Mouse (Mus musculus) kidney, embryonic 14.5 days (tissue): Measurements from ENCODE around the gene Ei24. TPM values are rescaled to one million over a fixed set of nuclear protein-coding genes. Genes with fewer than 3 reads are reported as not detected.

Experiments
- ATAC-seq: fragments of 200-750 bp; cut with Nextera tagmentation; 2 replicates; pipeline ENCODE4 v1.8.0; 2017; ENCODE audit warnings: moderate number of reproducible peaks, mild to moderate bottlenecking, moderate TSS enrichment, moderate library complexity; ENCODE audit not compliant: low FRiP score, low TSS enrichment
- H3K27ac ChIP-seq: fragments of 300-500 bp; sonication (generic); 2 replicates; pipeline ENCODE4 v1.5.1; 2014; ENCODE audit warnings: low read depth, mild to moderate bottlenecking, low read length, moderate library complexity, mixed read lengths
- H3K27me3 ChIP-seq: fragments of 300-500 bp; sonication (generic); 2 replicates; pipeline ENCODE4 v1.6.1; 2014; ENCODE audit warnings: mild to moderate bottlenecking, low read length; ENCODE audit not compliant: control insufficient read depth, insufficient read depth
- H3K36me3 ChIP-seq: fragments of 300-500 bp; sonication (generic); 2 replicates; pipeline ENCODE4 v1.6.1; 2014; ENCODE audit warnings: low read length, mixed read lengths; ENCODE audit not compliant: control insufficient read depth, insufficient read depth
- H3K4me1 ChIP-seq: fragments of 300-500 bp; sonication (generic); 2 replicates; pipeline ENCODE4 v1.6.1; 2014; ENCODE audit warnings: low read length, mixed read lengths; ENCODE audit not compliant: control insufficient read depth, insufficient read depth
- H3K4me2 ChIP-seq: fragments of 300-500 bp; sonication (generic); replicated peaks from 2 replicates; pipeline ENCODE4 v1.6.1; 2014; ENCODE audit warnings: low read depth, mild to moderate bottlenecking, low read length
- H3K4me3 ChIP-seq: fragments of 300-500 bp; sonication (generic); 2 replicates; pipeline ENCODE4 v1.5.1; 2014; ENCODE audit warnings: mild to moderate bottlenecking, low read length
- H3K9ac ChIP-seq: fragments of 300-500 bp; sonication (generic); 2 replicates; pipeline ENCODE4 v1.6.1; 2014; ENCODE audit warnings: low read depth, mild to moderate bottlenecking, low read length, moderate library complexity
- H3K9me3 ChIP-seq: fragments of 300-500 bp; sonication (generic); 2 replicates; pipeline ENCODE4 v1.6.1; 2016; ENCODE audit warnings: low read length; ENCODE audit not compliant: control insufficient read depth
- WGBS: fragments of 180-500 bp; shearing (Covaris S2); extraction: QIAGEN DNeasy Blood & Tissue Kit; methylation state at CpG from one replicate; pipeline ENCODE4 v1.1.7; 2014; 5-methylcytosine and 5-hydroxymethylcytosine counted together
- polyA plus RNA-seq: library from polyadenylated mRNA; unstranded; fragments of >200 nt; fragmentation: Nextera tagmentation; extraction: Ambion mirVana; gene quantifications from 2 replicates; pipeline ENCODE4 v1.2.1, GENCODE M21; 2014

Gene Ei24
- polyA plus RNA-seq, 1 experiment from 2014 or later = 49.2 TPM

GRCm38 (mm10) chr9:36767203-36768143 is 29.7 kb downstream of the Ei24 start, which contains the start of gene Stt3a:
Stt3a (minus strand) TSS chr9:36767679.
- H3K27ac ChIP-seq = peak within 1 kb of the TSS; percentile 52
- peak; percentile 100 for ATAC-seq
- H3K9ac ChIP-seq = peak within 1 kb of the TSS; percentile 87
- peaks cover 15% of the 10 kb centered on the region for H3K4me1 ChIP-seq
- H3K9me3 ChIP-seq = no peaks in the 10 kb centered on the region
- peak within 1 kb of the TSS; percentile 100 for H3K4me3 ChIP-seq
- H3K27me3 ChIP-seq = no peaks in the 10 kb centered on the region
- under 1% methylated on average over 60 of the region's 60 CpGs for WGBS
- H3K36me3 ChIP-seq = peaks cover 20% of the 10 kb centered on the region
- peak within 1 kb of the TSS; percentile 76 for H3K4me2 ChIP-seq

- 98% methylated on average over 1 of the region's 1 CpGs for WGBS
- Histone ChIP-seq H3K4me2 (no peak overlapping the region), H3K36me3 (peaks cover 38% of the 10 kb centered on the region), H3K4me3 (no peak overlapping the region), H3K27ac (no peak overlapping the region), H3K27me3 (no peaks in the 10 kb centered on the region), H3K9me3 (no peaks in the 10 kb centered on the region), H3K9ac (no peak overlapping the region), H3K4me1 (peaks cover 15% of the 10 kb centered on the region)
- no peak for ATAC-seq
Observed at GRCm38 (mm10) chr9:36764378-36764777, 32.8 kb downstream of the Ei24 start.

Other genes starting within 250 kb of the Ei24 start
- gene Gm17689, start 214.8 kb downstream of the Ei24 start, polyA plus RNA-seq = not detected in 2 replicates
- not detected in 2 replicates for gene A630095E13Rik, start 154.0 kb downstream of the Ei24 start, polyA plus RNA-seq
- gene Acrv1, start 104.2 kb downstream of the Ei24 start, polyA plus RNA-seq = not detected in 2 replicates
- 38.4 and 44.7 TPM in 2 replicates for gene Chek1, start 70.3 kb downstream of the Ei24 start, polyA plus RNA-seq
- gene Stt3a, start 29.7 kb downstream of the Ei24 start, polyA plus RNA-seq = 179 and 240 TPM in 2 replicates
- 5.4 and 5.5 TPM in 2 replicates for gene Fez1, start 24.5 kb upstream of the Ei24 start, polyA plus RNA-seq